Mouse (Mus musculus) liver, embryonic 13.5 days (tissue): ENCODE data around the gene Itfg1. TPM values are rescaled to one million over a fixed set of nuclear protein-coding genes. Genes with fewer than 3 reads are reported as not detected.
"Not testable (repeated sequence)": the region's sequence is repeated elsewhere in the genome, so short reads cannot be mapped to it uniquely, and the experiment has no call there.

ENCODE experiments used
- ATAC-seq: fragments of 200-750 bp; cut with Nextera tagmentation; 2 replicates; pipeline ENCODE4 v1.8.0; 2017; ENCODE audit warnings: low read depth, mild to moderate bottlenecking, moderate number of reproducible peaks, moderate library complexity
- DNase-seq: peaks from one replicate; pipeline ENCODE4 v3.0.0; 2022
- H3K27ac ChIP-seq: fragments of 300-500 bp; sonication (generic); 2 replicates; pipeline ENCODE4 v1.5.1; 2015; ENCODE audit warnings: moderate library complexity, mild to moderate bottlenecking, inconsistent platforms
- H3K27me3 ChIP-seq: fragments of 300-500 bp; sonication (generic); 2 replicates; pipeline ENCODE4 v1.6.1; 2015; ENCODE audit warnings: mild to moderate bottlenecking, inconsistent platforms
- H3K36me3 ChIP-seq: fragments of 300-500 bp; sonication (generic); 2 replicates; pipeline ENCODE4 v1.6.1; 2015; ENCODE audit warnings: mild to moderate bottlenecking, inconsistent platforms
- H3K4me1 ChIP-seq: fragments of 300-500 bp; sonication (generic); replicated peaks from 2 replicates; pipeline ENCODE4 v1.6.1; 2015; ENCODE audit warnings: inconsistent platforms
- H3K4me2 ChIP-seq: fragments of 300-500 bp; sonication (generic); 2 replicates; pipeline ENCODE4 v1.6.1; 2015; ENCODE audit warnings: inconsistent platforms, mild to moderate bottlenecking, moderate library complexity
- H3K4me3 ChIP-seq: fragments of 300-500 bp; sonication (generic); replicated peaks from 2 replicates; pipeline ENCODE4 v1.5.1; 2015; ENCODE audit warnings: mild to moderate bottlenecking, inconsistent platforms
- H3K9ac ChIP-seq: fragments of 300-500 bp; sonication (generic); 2 replicates; pipeline ENCODE4 v1.6.1; 2015; ENCODE audit warnings: mild to moderate bottlenecking, inconsistent platforms
- H3K9me3 ChIP-seq: fragments of 300-500 bp; sonication (generic); replicated peaks from 2 replicates; pipeline ENCODE4 v1.6.1; 2016; ENCODE audit warnings: inconsistent platforms
- WGBS: fragments of 180-500 bp; shearing (Covaris S2); methylation state at CpG from one replicate; pipeline ENCODE4 v1.1.7; 2015; ENCODE audit not compliant: insufficient replicate concordance; 5-methylcytosine and 5-hydroxymethylcytosine counted together
- polyA plus RNA-seq: library from polyadenylated mRNA; unstranded; fragments of >200 nt; fragmentation: Nextera tagmentation; extraction: Ambion mirVana; gene quantifications from 2 replicates; pipeline ENCODE4 v1.2.1, GENCODE M21; 2015

Gene Itfg1
- 23.2 and 29.1 TPM in 2 replicates for polyA plus RNA-seq

DNA sequence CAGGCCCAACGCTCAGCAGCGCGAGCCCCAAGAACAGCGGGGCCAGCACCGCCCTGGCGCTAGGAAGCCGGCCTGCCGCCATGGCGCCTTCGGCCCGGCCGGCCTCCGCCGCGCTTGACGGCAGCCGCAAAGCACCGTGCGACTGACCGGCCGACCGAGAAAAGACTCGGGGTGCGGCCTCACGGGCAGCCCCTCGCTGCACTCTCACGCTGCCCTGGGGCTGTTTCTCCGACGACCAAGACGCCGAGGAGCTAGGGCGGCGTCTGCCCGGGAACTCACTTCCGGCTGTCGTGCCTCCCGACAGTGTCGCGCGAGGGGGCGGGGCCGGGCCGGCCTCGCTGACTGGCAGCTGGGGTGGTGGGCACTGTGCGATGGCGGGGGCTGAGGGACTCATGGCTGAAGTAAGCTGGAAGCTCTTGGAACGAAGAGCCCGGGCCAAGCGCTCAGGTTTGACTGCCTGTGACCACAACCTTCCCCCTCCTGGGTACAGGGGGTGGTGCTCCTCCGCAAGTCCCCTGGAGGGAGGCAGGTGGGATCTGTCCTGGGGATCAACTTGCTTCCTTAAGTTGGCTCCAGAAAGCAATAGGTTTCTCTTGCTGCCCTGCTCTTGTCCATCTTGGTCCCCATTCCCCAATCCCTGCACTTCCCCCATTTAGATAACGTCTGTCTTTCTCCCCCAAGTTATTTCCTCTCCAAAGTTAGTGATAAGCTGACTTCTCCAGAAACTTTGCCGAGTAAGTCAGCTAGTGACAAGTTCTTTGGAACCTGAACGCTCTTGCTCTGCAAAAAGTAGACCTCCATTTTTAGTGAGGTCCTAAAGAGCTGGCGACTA, at the start of gene Itfg1, which contains the start of gene Phkb:
Gene Itfg1, minus strand, starts transcription at position 265 of the 832 bp plus-strand sequence.
Gene Phkb, plus strand, starts transcription at position 303 of the 832 bp plus-strand sequence.
- Histone ChIP-seq H3K9ac (peak within 1 kb of the TSS; percentile 88), H3K27me3 (no peaks in the 10 kb centered on the region), H3K4me3 (peak within 1 kb of the TSS; percentile 87), H3K4me2 (peak within 1 kb of the TSS; percentile 85), H3K36me3 (peaks cover 7% of the 10 kb centered on the region), H3K9me3 (no peaks in the 10 kb centered on the region), H3K27ac (peak within 1 kb of the TSS; percentile 96), H3K4me1 (peaks cover 23% of the 10 kb centered on the region)
- ATAC-seq, result peak; percentile 89
- WGBS, result under 1% methylated on average over 54 of the region's 54 CpGs
- peak; percentile 87 for DNase-seq

DNA sequence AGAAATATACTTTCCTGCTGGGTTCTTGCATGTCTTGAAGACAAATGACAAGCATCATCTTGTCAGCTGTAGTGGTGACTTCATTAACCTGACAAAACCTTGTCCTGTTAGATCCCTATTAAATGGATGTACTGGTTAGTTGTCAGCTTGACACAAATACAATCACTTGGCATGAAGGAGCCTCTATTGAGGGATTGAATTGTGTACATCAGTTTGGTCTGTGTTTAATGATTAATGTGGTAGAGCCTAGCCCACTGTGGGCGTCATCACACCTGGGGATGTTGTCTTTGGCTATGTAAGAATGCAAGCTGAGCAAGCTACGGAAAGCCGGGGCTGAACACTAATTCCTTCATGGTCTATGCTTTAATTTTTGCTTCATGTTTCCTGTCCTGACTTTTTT, 44.1 kb upstream of the Itfg1 start:
- Histone ChIP-seq H3K36me3 (peaks cover 21% of the 10 kb centered on the region), H3K9me3 (no peaks in the 10 kb centered on the region), H3K27me3 (no peaks in the 10 kb centered on the region), H3K27ac (no peak overlapping the region), H3K4me2 (no peak overlapping the region), H3K9ac (no peak overlapping the region), H3K4me1 (peaks cover 2% of the 10 kb centered on the region; the same call in 1 of the 2 replicates), H3K4me3 (no peak overlapping the region)
- DNase-seq (no peak), ATAC-seq (no peak)
- WGBS, result 78% methylated on average over 3 of the region's 3 CpGs

DNA sequence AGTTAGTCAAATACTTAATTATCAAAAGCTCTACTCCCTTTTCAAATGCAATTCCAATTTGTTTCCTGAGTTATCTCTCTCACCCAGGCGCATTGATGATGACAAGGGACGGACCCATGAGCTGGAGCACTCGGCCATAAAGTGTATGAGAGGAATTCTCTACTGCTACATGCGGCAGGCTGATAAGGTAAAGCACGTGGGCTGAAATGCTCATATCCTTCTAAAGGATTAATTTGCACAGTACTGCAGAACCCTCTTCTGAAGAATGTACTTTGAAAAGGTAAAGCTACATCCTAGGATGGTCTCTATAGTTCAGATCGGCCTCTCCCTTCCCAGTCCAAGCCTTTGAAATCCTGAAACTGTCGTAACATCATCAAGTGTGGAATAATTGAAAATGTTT, 38.9 kb upstream of the Itfg1 start:
- Histone ChIP-seq H3K4me1 (peaks cover 7% of the 10 kb centered on the region), H3K9me3 (no peaks in the 10 kb centered on the region), H3K9ac (no peak overlapping the region), H3K4me3 (no peak overlapping the region), H3K27me3 (no peaks in the 10 kb centered on the region), H3K36me3 (peaks cover 21% of the 10 kb centered on the region), H3K27ac (no peak overlapping the region), H3K4me2 (0 out of 2 replicates have a peak overlapping the region, but pooled peaks have one; percentile 2)
- ATAC-seq (peak; percentile 96), DNase-seq (peak; percentile 59)
- 51% methylated on average over 7 of the region's 7 CpGs for WGBS

DNA sequence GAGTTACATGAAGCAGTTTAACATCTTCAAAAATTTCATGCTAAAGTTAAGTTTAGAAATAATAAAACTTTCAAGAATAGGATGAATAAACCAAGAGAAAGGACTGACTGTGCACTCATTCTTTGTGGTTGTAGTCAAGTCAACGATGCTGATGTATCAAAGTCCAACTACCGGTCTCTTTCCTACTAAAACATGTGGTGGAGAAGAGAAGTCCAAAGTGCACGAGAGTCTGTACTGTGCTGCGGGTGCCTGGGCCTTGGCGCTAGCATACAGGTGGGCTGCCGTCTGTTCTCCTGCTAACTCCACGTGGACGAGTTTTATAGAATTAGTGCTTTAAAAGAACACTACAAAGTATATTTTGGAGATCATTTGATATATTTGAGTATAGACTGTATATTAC, 37.3 kb upstream of the Itfg1 start:
- Histone ChIP-seq H3K4me3 (no peak overlapping the region), H3K4me2 (no peak overlapping the region), H3K36me3 (peaks cover 18% of the 10 kb centered on the region), H3K9ac (no peak overlapping the region), H3K9me3 (no peaks in the 10 kb centered on the region), H3K27ac (no peak overlapping the region), H3K27me3 (no peaks in the 10 kb centered on the region), H3K4me1 (peaks cover 14% of the 10 kb centered on the region)
- WGBS, result 83% methylated on average over 8 of the region's 8 CpGs
- no peak for DNase-seq
- no peak for ATAC-seq

DNA sequence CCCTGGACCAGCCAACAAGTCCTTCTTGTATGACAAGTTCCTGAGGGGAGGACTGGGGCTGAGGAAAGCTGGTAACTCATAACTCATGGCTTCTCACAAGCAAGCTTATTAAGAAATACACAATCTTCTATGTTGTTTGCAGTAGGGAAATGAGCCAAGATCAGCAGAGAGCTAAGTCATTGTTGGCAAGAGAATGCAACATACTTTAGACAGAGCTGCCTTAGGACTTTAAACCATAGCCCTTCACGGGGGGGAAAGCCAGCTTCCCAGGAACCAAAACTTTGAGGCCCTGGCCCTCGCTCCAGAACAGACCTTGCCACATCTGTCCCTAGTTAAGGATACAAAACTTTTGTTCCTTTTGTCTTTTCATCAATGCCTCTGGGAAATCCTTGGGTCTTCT, 30.9 kb upstream of the Itfg1 start:
- Histone ChIP-seq H3K36me3 (no peaks in the 10 kb centered on the region), H3K9me3 (no peaks in the 10 kb centered on the region), H3K27me3 (no peaks in the 10 kb centered on the region), H3K4me3 (no peak overlapping the region), H3K4me1 (peaks cover 7% of the 10 kb centered on the region; the same call in 1 of the 2 replicates), H3K4me2 (no peak overlapping the region), H3K27ac (no peak overlapping the region), H3K9ac (no peak overlapping the region)
- no peak for ATAC-seq
- 61% methylated on average over 2 of the region's 2 CpGs for WGBS
- no peak for DNase-seq

DNA sequence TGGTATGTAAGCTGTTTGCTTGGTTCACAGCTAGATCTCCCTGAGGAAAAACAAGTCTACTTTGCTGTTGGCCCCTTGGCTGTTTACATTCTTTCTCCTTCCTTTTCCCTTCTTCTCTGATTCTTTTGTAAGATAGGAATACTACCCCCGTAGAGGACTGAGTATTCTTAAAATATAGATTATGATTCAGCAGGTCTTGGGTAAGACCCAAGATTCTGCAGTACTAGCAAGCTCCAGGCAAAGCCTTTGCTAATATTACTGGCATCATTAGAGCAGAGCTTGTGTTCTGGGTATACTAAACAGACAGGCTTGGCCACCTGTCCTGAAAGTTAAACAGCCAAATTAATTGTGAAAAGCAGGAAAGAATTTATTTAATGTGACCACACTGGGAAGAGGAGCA, 21.7 kb upstream of the Itfg1 start:
- no peak overlapping the region for H3K4me2 ChIP-seq
- no peaks in the 10 kb centered on the region for H3K9me3 ChIP-seq
- no peaks in the 10 kb centered on the region for H3K36me3 ChIP-seq
- ATAC-seq (no peak), DNase-seq (no peak)
- no peak overlapping the region for H3K9ac ChIP-seq
- no peaks in the 10 kb centered on the region for H3K27me3 ChIP-seq
- no peak overlapping the region for H3K27ac ChIP-seq
- peaks cover 1% of the 10 kb centered on the region; the same call in 1 of the 2 replicates for H3K4me1 ChIP-seq
- WGBS, result 19% methylated on average over 1 of the region's 1 CpGs
- no peak overlapping the region for H3K4me3 ChIP-seq

DNA sequence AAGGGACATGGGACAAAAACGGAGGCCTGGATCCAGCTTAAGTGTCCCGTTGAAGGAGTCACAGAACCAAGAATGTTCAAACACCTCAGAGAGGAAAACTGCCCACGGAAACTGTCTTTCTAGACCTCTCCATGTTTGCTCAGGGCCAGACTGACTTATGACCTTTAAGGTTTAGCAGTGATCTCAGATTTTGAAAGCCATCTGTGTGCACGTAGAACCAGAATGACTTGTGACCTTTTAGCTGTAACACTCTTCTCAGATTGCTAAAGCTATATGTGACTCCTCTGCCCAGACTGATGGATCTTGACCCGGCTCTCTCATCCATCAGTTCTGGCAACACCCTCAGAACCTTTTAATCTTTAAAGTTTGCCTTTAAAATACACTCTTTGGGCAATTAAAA, 19.9 kb upstream of the Itfg1 start:
- H3K27me3 ChIP-seq, result no peaks in the 10 kb centered on the region
- H3K4me2 ChIP-seq, result no peak overlapping the region
- no peaks in the 10 kb centered on the region for H3K9me3 ChIP-seq
- ATAC-seq (no peak), DNase-seq (no peak)
- no peak overlapping the region for H3K27ac ChIP-seq
- no peak overlapping the region for H3K9ac ChIP-seq
- 72% methylated on average over 5 of the region's 5 CpGs for WGBS
- H3K4me3 ChIP-seq, result no peak overlapping the region
- no peaks in the 10 kb centered on the region for H3K36me3 ChIP-seq
- peaks cover 8% of the 10 kb centered on the region for H3K4me1 ChIP-seq

DNA sequence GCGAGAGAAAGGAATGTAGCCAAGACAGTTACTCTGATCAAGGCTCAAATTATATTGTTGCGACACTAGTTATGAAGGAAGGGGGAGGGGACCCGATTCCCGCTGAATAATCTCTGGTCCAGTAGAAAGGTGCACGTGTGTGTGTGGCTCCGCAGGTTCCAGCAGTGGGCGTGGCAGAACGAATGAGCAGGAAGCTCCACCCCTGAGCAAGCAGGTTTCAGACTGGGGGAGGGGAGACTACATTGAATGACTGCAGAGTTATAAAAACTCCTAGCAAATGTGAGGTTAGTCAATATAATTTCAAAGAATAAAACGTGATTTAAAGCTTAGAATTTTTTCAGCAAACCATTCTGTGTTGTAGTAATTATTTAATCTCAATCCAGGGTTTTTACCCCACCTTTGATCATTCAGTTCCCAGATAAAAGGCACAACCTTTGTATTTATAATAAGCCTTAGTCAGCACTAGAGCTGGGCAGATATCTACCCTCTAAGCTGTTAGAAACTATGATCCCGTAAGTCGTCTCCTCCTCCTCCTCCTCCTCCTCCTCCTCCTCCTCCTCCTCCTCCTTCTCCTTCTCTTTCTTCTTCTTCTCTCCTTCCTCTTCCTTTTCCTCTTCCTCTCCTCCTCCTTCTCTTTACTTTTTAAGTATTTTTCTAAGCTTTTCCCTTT, 16.6 kb upstream of the Itfg1 start:
- H3K36me3 ChIP-seq, H3K27ac ChIP-seq, H3K4me3 ChIP-seq, H3K27me3 ChIP-seq, H3K9ac ChIP-seq, H3K9me3 ChIP-seq: not testable (repeated sequence)
- peak; percentile 13 for DNase-seq
- ATAC-seq, result 0 out of 2 replicates have a peak, but pooled peaks have one; percentile 31
- 0 out of 2 replicates have a peak overlapping the region, but pooled peaks have one; percentile 17 for H3K4me2 ChIP-seq
- peaks cover 12% of the 10 kb centered on the region for H3K4me1 ChIP-seq
- WGBS, result 27% methylated on average over 11 of the region's 11 CpGs

DNA sequence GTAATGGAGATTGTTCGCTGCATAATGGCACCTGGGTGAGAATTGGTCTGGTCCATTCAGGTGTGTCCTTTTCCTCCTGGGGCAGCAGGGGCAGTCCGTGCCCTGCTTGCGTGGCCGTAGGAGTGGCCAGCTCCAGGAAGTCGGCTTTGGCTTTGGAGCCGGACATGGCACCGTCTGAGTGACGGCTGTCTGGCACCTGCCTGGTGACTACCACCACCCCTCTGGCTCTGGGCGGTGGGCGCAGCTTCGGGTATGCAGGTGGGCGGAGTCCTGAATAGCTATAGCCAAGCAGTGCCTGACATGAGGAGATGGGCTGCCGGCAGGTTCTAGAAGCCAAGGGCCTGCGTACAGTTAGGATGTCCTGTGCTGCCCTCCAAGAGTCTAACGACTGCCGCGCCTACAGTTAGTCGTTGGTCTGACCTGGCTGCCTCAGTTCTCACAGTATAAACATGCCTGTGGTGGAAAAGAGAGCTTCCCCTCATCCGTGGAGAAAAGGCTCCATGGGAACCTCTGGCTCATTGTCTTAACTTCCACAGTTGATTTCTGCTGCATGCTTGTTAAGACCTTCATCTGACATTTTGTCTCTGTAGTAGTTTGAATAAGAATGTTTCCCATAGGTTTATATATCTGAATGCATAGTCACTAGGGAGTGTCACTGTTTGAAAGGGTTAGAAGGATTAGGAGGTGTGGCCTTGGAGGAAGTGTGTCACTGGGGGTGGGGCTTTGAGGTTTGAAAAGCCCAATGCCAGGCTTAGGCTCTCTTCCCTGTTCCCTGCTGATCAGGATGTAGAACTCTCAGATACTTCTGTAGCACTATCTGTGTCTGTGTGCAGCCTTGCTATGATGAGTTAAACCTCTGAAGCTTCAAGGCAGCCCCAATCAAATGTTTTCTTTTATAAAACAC, 13.8 kb upstream of the Itfg1 start:
- no peak overlapping the region for H3K9ac ChIP-seq
- peak; percentile 77; the same call in 1 of the 2 replicates for ATAC-seq
- WGBS, result 85% methylated on average over 19 of the region's 19 CpGs

DNA sequence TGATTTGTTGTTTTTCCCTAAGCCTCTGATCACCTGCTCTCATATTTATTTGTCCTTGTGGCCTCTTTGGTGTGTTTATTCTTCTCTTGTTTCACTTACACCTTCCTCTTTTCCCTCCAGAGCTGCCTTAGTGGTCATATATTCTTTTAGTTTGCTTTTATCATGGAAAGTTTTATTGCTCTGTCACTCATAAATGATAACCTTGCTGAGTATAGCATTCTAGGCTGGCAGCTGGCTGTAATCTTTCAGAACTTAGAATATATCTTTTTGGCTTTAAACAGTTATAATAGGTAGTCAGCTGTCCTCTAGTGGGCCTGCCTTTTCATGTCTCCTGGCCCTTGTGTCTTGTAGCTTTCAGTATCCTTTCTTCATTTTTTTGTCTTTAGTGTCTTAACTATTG, 5.2 kb upstream of the Itfg1 start:
- no peak for DNase-seq
- H3K4me3 ChIP-seq, result no peak overlapping the region
- H3K36me3 ChIP-seq, result no peaks in the 10 kb centered on the region
- no peaks in the 10 kb centered on the region for H3K27me3 ChIP-seq
- H3K9ac ChIP-seq, result no peak overlapping the region
- H3K9me3 ChIP-seq, result no peaks in the 10 kb centered on the region
- H3K4me1 ChIP-seq, result peaks cover 14% of the 10 kb centered on the region; the same call in 1 of the 2 replicates
- ATAC-seq, result no peak
- H3K27ac ChIP-seq, result no peak overlapping the region
- H3K4me2 ChIP-seq, result no peak overlapping the region

More for the DNA sequence above, 13.8 kb upstream of the Itfg1 start:
- no peak for DNase-seq
- Histone ChIP-seq H3K4me2 (no peak overlapping the region), H3K4me3 (no peak overlapping the region), H3K9me3 (no peaks in the 10 kb centered on the region), H3K27ac (no peak overlapping the region), H3K27me3 (no peaks in the 10 kb centered on the region), H3K36me3 (peaks cover 8% of the 10 kb centered on the region; the same call in 1 of the 2 replicates), H3K4me1 (peaks cover 12% of the 10 kb centered on the region)

DNA sequence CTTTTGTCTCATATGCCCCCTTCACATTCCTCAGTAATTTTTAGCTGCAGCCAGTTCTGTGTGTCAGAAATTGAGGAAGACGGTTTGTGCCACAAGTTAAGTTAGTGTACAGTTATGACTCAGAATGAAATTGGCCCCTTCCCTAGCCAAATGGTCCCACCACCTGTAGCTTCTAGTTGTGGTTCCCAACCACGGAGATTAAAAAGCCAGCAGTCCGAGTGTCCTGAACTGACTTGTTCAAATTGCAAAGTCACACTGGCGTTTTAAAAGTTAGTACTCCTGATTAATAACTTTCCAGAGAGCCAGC, 721 bp upstream of the Itfg1 start:
- DNase-seq (peak; percentile 12), ATAC-seq (no peak)
- Histone ChIP-seq H3K4me1 (peaks cover 23% of the 10 kb centered on the region), H3K27ac (peak overlapping the region; percentile 96), H3K27me3 (no peaks in the 10 kb centered on the region), H3K4me3 (peak overlapping the region; percentile 87), H3K36me3 (peaks cover 7% of the 10 kb centered on the region), H3K9ac (peak overlapping the region; percentile 88), H3K4me2 (peak overlapping the region; percentile 85), H3K9me3 (no peaks in the 10 kb centered on the region)
- 2% methylated on average over 4 of the region's 4 CpGs for WGBS
